Mouse (Mus musculus) monocyte, adult 2 months (primary cell): ENCODE data around the gene Fam181a.

Experiments
- DNase-seq, 2 experiments: peaks; one replicate each; pipeline ENCODE4 v3.0.0; 2022; ENCODE audit warnings: low spot score in 2 of 2, low read depth in 1 of 2

Gene Fam181a

DNA sequence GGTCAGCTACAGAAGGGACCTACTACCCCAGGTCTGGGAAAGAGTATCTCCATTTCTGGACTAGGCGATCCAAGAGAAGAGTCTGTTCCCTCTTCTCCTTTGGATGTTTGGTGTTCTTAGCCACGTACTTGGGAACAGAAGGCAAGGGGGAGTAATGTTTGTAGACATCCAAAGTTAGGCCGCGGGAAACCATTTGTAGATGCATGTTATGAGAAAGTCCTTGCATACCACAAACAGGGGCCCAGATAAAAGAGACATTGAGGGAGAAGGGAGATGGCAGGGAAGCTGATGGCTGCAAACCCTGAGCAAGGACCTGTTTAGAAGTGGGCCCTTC lies 45.6 kb downstream of the Fam181a start:
- no peak for DNase-seq

DNA sequence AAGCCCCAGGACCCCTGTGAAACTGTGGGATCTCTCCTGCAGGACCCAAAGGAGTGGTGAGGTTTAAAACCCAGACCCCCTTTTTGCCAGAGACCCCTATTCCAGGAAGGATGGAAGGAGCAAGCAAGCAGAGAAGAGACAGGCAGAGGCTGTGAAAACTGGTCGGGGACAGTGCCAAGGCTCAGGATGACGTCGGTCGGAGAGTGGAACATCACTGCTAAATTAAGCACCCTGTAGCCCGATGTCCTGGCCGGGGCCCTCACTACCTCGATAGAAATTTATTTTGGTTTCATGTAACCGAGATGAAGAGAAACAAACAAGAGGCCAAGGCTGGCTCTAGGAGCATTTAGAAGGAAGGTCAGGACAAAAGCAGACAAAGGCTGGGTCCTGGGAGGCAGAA lies 47.4 kb downstream of the Fam181a start:
- no peak for DNase-seq

DNA sequence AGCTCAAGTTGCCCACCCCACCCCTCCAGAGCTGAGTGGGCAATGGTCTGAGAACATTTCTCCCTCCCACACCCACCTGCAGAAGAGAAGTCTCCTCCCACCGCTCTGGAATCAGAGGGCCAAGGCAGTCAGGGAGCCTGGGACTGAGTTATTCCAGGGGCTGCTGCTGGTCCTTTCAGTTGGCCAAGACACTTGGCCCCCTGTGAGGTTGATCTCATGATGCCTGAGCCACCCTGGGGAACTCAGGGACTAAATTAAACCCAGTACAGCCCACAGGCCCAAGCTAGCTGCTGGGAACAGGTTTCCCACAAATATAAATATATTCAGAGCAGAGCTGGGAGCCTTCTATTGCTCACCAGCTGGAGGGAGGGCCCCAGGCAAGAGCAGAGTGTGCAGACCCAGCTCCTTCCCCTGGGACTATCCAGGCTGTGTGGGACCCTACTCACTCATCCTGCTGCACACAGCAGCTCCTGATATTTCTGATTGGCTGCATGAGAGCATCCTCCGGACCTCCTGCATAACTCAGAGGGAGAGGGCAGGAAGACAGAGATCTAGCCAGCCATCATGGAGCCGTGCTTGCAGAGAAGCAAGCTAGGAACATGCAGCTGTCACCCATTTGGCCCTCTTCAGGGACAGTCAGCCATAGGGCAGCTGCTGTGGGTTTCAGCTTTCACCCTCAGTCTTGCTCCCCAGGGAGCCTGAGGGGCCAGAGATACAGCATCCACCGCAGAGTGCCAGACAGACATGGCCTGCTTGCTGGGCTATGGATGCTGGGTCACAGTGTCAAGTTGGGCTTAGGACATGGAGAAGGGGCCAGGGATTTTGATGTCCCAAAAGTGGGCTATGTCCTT lies 48.4 kb downstream of the Fam181a start:
- no peak for DNase-seq

DNA sequence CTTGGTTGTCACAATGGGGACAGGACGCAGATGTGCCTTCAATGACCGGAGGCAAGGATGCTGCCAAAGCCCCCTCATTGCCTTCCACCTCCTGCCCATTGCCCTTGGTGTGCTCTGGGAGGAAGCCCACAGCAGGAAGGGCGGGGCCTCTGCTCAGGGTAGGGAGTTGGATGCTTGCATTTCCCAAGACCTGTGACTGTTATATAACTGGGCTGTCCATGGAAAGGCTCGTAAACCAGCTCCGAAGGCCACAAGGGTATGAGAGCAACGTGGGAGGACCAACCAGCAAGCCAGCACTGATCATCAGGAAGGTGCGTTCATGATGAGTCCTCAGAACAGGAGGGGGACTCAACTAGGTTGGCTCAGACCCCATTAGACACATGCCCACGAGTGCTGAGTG lies 50.0 kb downstream of the Fam181a start:
- no peak for DNase-seq

DNA sequence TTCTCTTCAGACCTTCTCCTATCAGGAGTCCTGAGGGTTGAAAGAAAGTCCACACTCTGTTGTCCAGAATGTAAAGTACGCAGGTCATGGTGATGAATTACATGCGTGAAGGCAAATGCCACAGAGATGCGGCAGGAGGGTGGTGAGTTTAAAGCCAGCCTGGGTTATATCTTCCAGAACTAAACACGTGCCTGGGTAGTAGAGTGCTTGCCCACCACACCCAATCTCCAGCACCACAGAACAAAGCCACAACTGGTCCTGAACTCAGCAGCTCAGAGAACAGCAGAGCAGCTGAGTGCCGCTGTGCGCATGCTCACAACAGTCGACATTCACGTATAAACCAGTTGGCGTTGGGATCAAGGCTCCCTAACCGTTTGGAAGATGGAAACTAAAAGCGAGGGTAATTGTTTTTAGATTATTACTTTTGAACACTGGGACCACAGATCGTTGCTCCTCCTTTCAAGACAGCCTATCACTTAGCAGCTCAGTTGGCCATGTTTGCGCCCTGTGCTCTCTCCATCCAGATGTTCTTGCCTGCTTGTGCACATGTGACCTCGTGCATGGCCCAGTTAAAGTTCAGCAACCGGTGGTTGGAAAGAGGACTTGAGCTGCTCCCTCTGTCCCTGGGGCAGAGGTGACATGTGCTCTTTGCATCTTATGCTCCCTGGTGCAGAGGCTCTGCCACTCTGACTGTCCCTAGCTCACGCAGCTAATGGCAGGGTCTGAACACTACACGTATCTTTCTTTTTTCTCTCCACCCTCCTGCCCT lies 50.9 kb downstream of the Fam181a start:
- DNase-seq: no peak

DNA sequence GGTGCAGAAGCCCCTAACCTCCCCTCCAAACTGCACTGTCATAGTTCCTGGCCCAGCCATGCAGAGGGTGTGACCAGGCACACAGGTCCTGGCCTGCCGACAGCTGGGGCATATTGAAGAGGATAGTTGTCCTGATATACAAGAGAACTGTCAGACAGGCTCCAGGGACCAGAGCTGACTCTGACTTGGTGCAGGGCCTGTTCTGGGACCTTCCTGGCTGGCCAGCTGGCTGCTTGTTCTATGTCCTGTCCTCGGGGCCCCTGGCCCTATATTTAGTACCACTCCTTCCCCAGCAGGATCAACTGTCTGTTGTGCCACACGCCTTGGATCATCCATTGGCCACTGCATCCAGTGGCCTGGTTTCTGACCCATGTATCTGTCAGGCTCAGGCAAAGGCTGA lies 51.6 kb downstream of the Fam181a start:
- DNase-seq: no peak
